Mouse (Mus musculus): ENCODE results near the gene Cx3cr1.

The Cx3cr1 gene

GRCm38 (mm10) chr9:119853071-119853846, 216.4 kb downstream of the Cx3cr1 start:
- DNase-seq (ENCODE audit: low spot score) = no peak

GRCm38 (mm10) chr9:119852347-119853030, 217.2 kb downstream of the Cx3cr1 start:
- no peak for DNase-seq (ENCODE audit: low spot score)
